Comparison of ENCODE assay signal across 8 mouse cellular contexts in genomic region chr10:41678746-41679360, GRCm38 (mm10). TPM values are rescaled to one million over a fixed set of nuclear protein-coding genes. Genes with fewer than 3 reads are reported as not detected.
DNase-seq lines count a peak whose midpoint lies in the region; ATAC-seq and TF ChIP-seq lines count a peak whose summit lies in the region.

No protein-coding gene starts in this region.

- H3K27ac ChIP-seq in hindbrain, postnatal 0 days: peak overlapping the region; percentile 29; the same call in 1 of the 2 replicates
- H3K27ac ChIP-seq in left cerebral cortex, adult 2 months: peak overlapping the region; percentile 48; the same call in 1 of the 2 replicates

- peak; percentile 36 for DNase-seq in T-cell, adult 2 months (ENCODE audit: low spot score)
- DNase-seq in cerebellum, postnatal 4 days (ENCODE audit: low spot score in 2 of 2): peak; percentile 41 to 82
- DNase-seq in gastrocnemius, adult 8-10 months (ENCODE audit: low spot score in 2 of 2): peak; percentile 27 to 39
- peak; percentile 83 for DNase-seq in hindbrain, postnatal 0 days (ENCODE audit: low spot score)
- DNase-seq in left cerebral cortex, adult 2 months (ENCODE audit: extremely low spot score in 1 of 2, low spot score in 2 of 2): peak; percentile 56 to 72
- DNase-seq in right cerebral cortex, adult 2 months (ENCODE audit: low spot score in 2 of 2): peak; percentile 68 to 70
- peak; percentile 70 to 73 for DNase-seq in urinary bladder, postnatal 4 days (ENCODE audit: low spot score in 2 of 2)

- H3K9ac ChIP-seq in hindbrain, postnatal 0 days (replicated peaks; ENCODE audit: low read length): no peak overlapping the region; the same call in 1 of the 2 replicates

- H3K27me3 ChIP-seq in hindbrain, postnatal 0 days (ENCODE audit: insufficient read depth, low read length): no peaks in the 10 kb centered on the region

- H3K4me2 ChIP-seq in hindbrain, postnatal 0 days (ENCODE audit: low read depth, low read length): peak overlapping the region; percentile 41

- no peak overlapping the region for H3K4me3 ChIP-seq in hindbrain, postnatal 0 days (ENCODE audit: low read length)
- peak overlapping the region; percentile 22 for H3K4me3 ChIP-seq in left cerebral cortex, adult 2 months

- WGBS in hindbrain, postnatal 0 days: 18% methylated on average over 18 of the region's 18 CpGs

- ATAC-seq in hindbrain, postnatal 0 days: peak; percentile 80
- peak; percentile 79 for ATAC-seq in megakaryocyte, adult 5-6 weeks (ENCODE audit: poor library complexity, severe bottlenecking)

- TF ChIP-seq CTCF in hindbrain, postnatal 0 days (IDR thresholded peaks at IDR 0.05; ENCODE audit: low read depth): peak; percentile 76
- TF ChIP-seq CTCF in left cerebral cortex, adult 2 months (IDR thresholded peaks at IDR 0.05): peak; percentile 70

- H3K4me1 ChIP-seq in hindbrain, postnatal 0 days (ENCODE audit: insufficient read depth, low read length): 0 out of 2 replicates have a peak, but pooled peaks cover 8% of the 10 kb centered on the region

- no peaks in the 10 kb centered on the region for H3K36me3 ChIP-seq in hindbrain, postnatal 0 days (ENCODE audit: insufficient read depth, low read length)

- intact Hi-C loops in left cerebral cortex, adult 2 months (cut with DNase I): loop anchor here (5.0 kb wide), 1 partner anchor 72 kb away; no protein-coding TSS in a partner anchor

- no peaks in the 10 kb centered on the region for H3K9me3 ChIP-seq in hindbrain, postnatal 0 days (ENCODE audit: low read length)

RNA-seq across cellular contexts. Expression of gene Ccdc162, which starts 37.6 kb away (rescaled TPM):
- under 1 TPM; 0.63 to 0.92 (median 0.80) TPM for total RNA-seq in gastrocnemius, adult 8-10 months (2022)
- total RNA-seq in hindbrain, postnatal 0 days (2014; rRNA removed): 1.9 and 3.3 TPM in 2 replicates
- polyA plus RNA-seq in hindbrain, postnatal 0 days (2015; fragmentation: Nextera tagmentation; extraction: Ambion mirVana): 1.9 and 2.1 TPM in 2 replicates
- 1 to 10 TPM; 1.8 to 2.0 TPM for total RNA-seq in left cerebral cortex, adult 2 months (2021)
- total RNA-seq in megakaryocyte, adult 5-6 weeks (2015): 0.09 TPM in 1 of 2 replicates, not detected in the other
- total RNA-seq in megakaryocyte, adult 5-6 weeks (2017): 0.12 and 0.37 TPM in 2 replicates

Comparison
In these comparisons a context has a peak if more than half of its experiments do, and no peak if none do; other contexts are left out.
1. DNase-seq: peak in every context shown above with its lines; median percentile 83 in hindbrain, postnatal 0 days; 72 in urinary bladder, postnatal 4 days; 69 in right cerebral cortex, adult 2 months; 64 in left cerebral cortex, adult 2 months; 62 in cerebellum, postnatal 4 days; 36 in T-cell, adult 2 months; 33 in gastrocnemius, adult 8-10 months.